Mouse (Mus musculus) cerebellum, adult 9-11 months (tissue): ENCODE data around the gene Prnp.
A peak's percentile ranks its signal among the peaks of the same experiment; 100 is the strongest.

ENCODE experiments used
- DNase-seq: peaks from one replicate; pipeline ENCODE4 v3.0.0; 2022

The Prnp gene

DNA sequence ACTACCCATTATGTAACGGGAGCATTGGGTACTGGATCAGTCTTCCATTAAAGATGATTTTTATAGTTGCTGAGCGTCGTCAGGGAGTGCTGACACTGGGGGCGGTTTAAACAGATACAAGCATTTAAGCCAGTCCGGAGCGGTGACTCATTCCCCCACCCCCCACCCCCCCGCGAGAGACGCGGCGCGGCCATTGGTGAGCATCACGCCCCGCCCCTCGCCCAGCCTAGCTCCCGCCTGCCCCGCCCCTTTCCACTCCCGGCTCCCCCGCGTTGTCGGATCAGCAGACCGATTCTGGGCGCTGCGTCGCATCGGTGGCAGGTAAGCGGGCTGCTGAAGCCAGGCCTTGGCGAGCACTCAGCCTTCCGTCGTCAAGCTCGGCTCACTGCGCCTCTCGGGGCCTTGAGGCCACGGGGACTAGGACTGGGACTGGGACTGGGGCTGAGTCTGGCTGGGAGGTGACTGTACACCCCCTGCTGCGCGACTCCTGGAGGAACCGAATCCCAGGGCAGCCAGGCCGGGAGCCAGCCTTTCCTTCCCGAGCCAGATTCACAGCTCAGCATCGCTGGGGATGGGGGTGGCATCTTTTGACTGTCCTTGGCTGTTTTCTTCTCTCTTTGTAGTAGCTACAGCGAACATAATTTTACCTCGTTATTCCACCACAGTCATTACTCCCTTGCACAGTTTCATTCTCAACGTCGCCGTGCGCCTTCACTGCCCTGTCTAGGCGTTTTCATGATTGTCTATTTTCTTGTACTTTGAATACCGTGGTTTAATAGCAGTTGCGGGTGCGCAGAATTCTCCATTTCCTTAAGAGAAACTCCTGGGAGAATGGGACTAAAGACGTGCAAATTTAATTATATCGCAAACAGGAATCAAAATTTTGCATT lies at the start of gene Prnp, which contains the start of gene Prn:
Prnp (plus strand) TSS at position 246 of the 890 bp plus-strand sequence.
Prn (plus strand) TSS at position 275 of the 890 bp plus-strand sequence.
- DNase-seq = peak; percentile 94

DNA sequence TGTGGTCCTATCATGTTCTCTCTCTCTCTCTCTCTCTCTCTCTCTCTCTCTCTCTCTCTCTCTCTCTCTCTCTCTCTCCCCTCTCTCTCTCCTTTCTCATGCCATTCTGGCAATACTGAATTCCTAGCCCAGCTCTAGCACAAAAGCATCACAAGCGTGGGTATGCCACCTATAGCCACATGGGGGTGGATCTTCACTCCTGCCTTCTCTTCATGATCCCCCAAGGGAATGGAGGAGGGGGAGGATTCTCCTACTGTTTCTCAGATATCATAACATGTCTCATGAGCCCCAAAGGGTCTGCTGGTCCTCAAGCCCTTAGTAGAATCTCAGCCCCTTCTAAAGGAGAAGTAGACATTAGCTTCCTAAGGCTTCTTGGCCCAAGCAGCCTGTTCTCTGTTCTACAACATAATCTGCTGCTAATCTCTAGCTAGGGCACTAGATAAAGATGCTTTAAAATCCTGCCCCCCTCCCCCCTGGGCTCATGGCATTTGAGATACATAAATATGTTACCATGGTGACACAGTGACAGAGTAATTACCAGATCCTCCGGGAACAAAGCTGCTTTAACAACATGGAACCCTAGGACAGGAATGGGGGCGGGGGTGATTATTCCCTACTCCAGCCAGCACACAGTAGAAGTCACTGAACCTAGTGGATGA lies 47.0 kb upstream of the Prnp start:
- DNase-seq = no peak

DNA sequence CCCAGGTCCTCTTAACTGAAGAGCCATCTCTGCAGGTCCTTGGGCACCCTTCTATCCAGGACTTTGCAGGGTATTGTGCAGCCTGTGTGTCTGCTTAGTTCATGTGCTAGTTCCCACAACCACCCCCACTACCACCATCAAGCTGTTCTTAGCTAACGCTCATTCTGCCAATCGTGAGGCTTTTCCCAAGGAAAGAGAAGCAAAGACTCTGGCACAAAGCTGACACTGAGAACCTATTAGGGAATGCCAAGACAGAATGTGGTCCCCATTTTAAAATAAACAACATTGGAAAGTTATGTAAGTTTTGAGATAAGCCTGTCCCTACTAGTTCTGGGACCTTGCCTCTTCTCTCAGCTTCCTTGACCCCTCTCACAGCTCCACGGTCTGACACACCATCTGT lies 46.3 kb upstream of the Prnp start:
- DNase-seq = no peak

DNA sequence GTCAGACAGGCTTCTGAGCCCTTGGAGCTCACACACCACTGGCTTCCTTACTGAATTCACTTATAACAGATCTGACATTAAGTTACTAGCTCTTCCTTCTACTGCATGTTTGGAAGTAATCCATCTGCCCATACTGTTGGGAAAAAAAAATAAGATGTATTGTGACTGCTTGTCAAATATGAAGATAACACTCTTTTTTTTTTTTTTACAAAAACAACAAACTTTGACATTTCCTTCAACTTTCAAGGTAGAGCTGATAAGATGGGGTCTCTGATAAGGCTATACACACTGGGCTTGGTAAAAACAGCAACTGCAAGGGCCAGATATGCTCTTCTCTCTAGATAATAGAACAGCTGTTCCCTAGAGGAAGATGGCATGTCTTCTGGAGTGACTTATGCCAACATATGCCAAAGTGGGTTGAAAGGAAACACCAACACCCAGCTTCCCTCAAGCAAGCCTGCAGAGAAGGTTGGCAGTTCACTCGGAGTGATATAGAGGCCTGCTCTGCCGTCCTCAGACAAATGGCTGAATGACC lies 45.4 kb upstream of the Prnp start:
- no peak for DNase-seq

DNA sequence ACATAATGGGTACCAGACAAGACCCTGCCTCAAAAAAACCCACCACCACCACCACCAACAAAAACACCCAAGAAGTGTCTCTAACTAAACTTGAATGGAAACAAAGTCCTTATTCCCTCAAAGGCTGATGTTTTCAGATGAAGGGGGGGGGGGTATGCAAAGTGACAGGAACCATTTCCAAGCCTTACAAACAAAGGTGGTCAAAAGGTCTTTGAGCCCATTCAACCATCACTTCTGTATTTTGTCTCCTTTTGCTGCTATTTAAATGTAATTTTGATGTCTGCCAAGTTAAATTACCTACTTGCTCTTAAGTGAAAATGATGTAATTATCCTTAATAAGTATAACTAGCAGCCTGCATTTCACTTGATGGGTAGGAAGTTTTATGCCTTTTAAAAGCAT lies 43.1 kb upstream of the Prnp start:
- DNase-seq = no peak

DNA sequence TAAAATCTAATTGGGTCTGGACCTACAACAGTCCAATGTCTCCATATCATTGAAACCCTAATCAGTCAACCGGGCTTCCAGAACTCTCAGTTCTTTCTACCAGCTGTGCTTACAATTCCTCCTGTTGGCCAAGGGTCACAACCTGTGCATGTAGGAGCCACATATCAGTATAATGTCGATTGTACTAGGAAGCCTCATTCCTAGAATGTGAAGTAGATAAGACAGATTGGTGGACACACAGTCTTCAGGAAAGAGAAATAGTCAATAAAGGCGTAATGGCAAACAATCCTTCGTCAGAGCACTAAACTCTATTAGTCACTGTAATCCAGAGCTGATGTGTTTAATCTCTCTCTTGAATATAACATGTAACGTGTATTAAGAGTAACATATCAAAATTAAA lies 40.7 kb upstream of the Prnp start:
- DNase-seq = no peak

DNA sequence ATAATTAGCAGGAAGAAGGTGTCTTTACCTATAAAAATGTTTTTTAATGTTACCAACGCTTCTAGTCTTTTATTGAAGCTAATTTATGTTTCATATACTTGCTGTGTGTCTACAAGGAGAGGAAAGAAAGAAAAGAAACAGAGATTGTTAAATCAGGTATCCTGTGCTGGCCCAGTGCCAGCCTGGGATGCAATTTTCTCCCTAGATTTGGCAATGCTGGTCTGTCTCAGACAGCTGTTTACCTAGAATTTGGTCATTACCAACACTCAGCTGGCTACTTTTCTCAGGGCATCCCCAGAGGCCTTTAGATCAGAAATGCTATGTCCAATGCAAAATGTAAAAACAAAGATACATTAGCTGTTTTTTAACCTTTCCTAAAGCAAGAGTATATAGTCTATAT lies 36.4 kb upstream of the Prnp start:
- no peak for DNase-seq

DNA sequence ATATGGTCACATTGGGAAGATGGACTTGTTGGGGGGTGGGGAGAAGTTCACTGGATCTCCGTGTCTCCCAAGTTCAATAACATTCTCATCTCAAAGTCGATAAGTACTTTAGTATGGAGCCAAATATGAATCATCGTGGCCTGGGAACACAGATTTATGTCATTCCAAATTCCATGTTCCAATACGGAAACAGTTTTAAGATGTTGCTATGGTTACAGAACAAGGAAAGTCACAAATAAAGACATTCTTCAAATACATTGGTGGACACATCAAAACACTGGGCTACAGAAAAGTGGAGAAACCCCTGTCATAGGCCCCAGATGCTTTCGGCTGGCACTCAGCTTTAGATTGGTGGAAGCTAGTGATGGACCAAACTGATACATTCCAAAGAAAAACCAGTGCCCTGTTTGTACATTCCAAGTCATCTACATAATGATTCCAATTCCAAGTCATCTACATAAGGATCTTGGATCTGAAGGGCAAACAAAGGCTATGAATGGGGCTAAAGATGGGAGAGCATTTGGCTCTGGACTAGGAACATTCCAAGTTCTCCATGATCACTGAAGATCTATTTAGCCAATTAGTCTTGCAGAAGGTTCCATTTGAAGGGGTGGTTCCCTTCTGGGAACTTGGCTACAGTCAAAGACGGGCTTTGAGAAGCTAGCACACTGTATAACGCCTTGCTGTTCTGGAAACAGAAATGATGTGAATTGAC lies 33.0 kb upstream of the Prnp start:
- DNase-seq = no peak

DNA sequence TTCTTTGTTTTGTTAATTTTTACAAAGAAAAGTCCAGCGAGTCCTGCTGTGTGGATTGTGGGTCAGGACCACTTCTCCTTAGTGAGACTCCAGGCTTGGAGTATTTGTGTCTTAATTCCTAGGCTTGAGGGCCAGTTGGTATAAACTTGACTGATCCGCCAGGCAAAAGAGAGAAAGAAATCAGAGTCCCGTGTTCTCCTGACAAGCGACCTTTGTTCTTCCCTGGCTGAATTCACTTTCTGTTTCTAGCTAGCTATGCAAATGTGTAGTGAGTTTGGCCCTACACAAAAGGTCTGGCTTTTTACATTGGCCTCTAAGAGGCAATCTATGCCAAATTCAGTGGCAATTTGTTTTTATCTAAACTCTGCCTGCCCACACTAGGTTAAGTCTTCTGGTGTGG lies 28.0 kb upstream of the Prnp start:
- DNase-seq = no peak

DNA sequence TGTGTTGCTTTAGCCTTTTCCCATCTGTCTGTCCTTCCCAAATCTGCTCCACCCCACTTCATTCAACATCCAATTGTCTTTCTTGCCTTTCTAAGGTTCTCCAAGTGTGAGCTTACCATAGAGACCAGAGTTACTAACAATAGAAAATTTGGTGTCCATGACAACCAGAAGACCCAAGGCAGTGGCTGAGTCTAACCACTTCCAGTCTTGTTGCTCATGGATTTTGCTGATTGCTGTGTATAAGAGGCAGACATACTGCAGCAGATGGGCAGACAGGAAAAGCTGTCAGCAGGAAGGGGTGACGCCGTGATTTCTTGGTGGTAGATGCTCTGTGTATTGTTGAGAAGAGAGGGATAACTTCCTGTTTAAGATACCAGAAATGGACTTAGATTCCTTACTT lies 26.6 kb upstream of the Prnp start:
- no peak for DNase-seq

DNA sequence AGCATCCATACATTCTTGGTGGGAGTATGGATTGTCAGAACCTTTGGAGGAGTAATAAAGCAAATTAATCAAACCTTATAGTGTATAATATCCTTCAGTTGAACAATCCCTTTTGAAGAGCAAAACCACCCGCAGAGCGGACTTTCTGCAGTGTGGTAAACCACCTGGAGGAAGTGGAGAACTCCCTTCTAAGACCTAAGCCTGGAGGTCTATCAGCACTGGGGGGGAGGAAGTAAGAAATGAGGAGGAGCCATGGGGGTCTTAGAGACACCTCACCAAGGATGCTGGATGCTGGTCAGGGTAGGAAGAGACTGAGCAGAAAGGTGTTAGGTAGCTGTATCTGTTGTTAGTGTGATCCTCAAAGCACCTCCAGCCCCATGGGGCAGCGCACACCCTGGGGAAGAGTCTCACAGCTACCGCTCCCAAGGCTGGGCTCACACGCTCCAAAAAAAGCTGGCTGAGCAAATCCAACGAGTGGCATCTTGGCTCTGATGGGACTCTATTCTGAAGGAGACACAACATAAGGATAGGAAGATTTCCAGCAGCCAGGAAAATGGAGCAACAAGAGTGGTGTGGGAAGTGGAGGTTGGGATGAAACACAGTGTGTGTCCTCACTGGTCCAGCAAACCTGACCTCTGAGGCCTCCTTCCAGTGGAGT lies 23.1 kb upstream of the Prnp start:
- no peak for DNase-seq

DNA sequence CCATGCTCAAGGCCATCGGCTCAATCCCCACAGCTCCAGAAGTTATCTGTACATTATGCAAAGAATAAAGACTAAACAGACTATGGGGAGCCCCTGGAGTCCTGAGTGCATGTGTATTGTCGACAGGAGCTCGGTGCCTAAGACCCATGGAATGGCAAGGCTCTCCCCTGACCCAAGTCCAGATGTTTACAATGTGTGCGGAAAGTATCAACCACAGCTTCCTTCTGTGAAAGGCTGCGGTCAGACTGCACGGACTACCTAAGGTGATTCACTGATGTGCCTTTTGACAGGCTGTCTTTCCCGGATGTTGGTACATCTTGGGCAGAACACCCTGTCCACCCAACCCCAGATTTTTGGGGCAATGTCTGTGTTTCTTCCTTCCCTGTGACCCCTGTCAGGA lies 21.5 kb upstream of the Prnp start:
- no peak for DNase-seq

DNA sequence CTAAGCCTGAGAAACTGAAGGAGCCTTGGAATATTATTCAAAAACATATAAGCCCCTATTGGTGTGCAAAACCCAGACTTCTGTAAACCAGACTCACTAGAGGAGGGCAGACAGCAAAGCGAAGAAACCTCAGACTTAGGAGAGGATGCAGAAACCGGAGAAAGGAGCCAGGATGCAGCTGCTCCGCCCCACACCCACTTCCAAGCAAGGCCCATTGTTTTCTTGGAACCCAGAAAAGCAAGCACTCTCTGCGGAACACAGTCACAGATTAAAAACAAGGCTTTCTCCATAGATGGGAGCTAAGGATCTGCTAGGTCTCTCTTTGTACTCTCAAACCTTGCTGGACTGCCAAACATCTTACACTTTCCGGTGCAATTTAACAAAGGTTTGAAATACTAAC lies 17.2 kb upstream of the Prnp start:
- no peak for DNase-seq

DNA sequence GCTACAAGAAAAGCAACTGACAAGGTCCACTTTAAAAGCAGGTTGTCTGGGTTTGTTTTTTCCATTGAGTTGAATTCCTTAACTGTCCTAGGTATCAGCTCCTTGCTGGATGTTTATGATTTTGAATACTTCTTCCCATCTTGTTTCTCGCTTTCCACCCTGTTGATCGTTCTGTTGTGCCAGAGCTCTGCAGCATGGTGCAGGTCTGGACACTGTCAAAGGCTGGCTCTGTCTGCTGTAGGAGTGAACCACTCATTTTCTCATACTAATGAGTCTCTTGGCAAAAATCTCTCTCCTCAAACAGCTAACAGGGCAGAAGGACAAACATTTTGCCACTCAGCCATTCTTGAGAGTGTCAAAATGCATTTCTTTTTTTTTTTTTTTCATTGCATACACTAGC lies 14.6 kb upstream of the Prnp start:
- no peak for DNase-seq

DNA sequence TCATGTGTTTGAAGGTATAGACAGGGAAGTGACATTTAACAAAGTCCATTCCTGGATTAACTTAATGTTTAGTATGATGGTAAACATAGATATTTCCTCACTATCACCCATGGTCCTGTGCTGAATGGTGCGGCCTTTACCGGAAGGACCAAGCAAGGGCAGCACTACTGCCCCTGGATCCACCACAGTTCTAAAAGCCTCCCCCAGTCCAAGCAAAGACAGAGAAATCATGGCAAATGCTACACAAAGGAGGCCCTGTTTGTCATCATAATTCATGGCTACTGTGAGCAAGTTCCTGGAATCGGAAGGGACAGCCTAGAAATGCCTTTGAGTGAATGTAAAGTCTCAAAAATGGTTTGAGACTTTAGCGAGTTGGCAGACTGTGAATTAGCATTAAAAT lies 13.7 kb upstream of the Prnp start:
- DNase-seq = no peak

DNA sequence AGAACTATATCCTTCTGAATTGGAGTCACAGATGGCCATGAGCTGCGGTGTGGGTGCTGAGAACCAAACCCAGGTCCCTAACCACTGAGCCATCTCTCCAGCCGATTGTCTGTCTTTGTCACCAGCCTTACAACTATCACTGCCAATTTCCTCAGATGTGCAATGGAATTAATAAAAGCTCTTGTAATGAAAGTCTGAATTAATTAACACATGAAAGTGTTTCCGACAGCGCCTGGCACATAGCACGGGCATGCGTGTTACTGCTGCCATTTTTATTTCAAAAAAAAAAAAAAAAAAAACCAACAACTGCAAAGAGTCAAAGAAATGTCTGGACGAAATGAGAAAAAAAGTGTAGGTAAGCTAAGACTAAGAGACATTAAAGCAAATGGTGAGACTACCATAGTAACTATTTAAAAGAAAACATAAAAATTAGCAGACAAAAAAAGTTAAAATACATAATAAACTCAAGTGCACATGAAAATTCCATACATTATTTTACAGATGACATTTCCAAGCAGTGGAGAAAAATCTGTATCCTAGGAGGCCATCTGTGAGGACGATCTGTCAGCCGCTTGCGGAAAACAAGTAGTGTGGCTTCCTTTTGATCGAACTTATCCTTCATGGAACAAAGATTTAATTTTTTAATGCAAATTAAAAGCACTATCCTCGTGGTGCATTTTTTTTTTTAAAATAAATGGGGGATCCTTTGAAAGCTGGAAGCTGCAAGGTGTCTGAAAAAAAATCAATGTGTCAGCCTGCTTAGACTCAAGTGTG lies 12.2 kb upstream of the Prnp start:
- no peak for DNase-seq

DNA sequence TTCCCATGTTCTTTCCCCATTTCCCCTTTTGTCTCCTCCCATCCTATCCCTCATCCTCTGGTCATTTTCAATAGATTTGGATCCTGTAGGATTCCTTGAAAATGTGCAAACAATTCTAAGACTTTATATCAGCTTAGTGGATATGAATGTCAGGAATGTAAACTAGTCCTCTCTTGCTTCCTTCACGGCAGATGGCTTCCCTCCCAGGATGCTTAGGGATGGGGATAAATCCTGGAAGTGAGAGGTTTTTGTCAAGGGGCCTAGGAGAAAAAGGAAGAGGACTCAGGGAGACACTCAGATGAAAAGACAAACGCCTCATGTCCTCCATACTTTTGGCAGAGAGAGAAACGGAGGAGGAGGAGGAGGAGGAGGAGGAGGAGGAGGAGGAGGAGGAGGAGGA lies 7.3 kb upstream of the Prnp start:
- DNase-seq = no peak

DNA sequence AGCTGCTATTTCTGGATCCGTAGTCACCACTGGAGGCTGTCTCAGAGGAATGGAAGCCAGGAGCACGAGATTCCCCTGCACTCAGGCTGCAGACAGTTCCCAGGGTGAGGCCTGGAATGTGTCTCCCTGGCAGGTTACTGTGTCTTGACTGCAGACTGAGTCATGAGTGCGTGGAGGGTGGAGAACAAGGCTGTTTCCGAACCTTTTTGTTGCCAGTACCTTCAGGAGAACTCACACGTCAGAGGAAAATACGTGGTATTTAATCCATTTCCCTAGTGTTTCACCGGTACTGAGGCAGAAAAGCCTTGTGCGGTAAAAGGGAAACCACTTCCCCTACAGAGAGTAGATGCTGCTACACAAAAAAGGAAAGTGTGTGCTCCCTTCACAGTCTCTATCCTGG lies 6.9 kb upstream of the Prnp start:
- DNase-seq = no peak

DNA sequence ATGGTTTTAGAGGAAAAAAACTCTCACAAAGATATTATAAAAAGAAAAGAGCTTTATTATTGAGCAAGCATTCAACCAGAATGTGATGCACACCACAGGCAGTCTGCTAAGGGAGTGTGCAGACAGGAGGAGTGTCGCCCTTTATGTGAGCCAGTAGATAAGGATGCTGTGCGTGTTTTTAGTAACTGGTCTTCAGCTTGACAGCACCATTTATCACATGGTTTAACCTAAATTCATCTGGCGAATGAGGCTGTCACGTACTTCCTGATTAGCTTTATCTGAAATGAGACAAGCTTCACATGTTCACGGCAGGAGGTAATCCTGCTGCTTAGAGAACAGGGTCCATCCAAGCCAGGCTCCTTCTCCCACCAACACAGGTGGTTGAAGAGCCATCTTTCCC lies 4.7 kb upstream of the Prnp start:
- DNase-seq = no peak

DNA sequence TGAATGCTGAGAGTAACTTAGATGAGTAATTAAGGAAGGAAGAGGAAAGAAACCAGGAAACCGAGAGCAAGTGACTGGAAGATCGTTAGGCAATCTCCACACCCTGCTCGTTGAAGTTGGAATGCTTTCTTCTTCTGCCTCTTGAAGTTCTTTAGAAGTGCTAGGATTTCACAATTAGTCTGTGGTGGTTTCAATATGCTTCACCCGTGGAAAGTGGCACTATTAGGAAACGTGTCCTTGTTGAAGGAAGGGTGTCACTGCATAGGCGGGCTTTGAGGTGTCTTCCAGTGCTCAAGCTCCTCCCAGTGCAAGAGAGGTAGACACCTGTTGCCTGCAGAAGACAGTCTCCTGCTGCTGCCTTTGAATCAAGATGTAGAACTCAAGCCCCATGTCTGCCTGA lies 4.0 kb upstream of the Prnp start:
- DNase-seq = no peak

DNA sequence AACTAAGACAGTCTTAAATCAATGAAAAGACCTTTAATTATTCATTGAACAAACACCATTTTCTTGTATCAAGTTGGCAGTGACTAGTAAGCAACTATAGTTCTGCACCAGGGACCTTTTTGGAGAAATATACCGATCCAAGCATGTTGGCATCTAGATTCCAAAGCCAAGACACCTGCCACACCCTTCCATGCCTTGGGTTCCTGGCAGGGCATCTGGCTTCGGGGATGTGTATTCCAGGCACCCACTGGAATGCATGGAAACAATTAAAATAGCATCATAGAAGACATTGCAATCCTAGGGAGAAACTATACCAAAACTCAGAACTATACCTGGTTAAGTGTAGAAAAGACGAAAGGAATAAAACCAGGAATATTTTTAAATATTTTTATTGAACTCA lies 3.5 kb upstream of the Prnp start:
- no peak for DNase-seq

DNA sequence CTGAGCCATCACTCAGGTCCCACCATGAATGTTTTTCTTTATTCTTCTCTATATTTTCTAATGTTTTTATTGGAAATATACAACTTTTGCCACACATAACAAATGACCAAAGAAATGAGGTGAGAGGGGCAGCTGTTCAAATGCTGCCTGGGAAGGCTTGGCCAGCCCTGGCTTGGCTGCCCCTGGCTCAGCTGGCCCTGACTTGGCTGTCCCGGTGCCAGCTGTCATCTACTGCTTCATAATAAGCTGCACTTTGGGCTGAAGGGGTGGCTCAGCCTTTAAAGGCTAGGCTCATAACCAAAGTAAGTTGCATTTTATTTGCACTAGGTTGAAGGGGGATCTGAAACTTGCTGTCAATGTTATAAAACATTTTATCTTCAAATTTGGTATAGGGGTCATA lies 2.9 kb upstream of the Prnp start:
- no peak for DNase-seq
